In the genomic region with DNA sequence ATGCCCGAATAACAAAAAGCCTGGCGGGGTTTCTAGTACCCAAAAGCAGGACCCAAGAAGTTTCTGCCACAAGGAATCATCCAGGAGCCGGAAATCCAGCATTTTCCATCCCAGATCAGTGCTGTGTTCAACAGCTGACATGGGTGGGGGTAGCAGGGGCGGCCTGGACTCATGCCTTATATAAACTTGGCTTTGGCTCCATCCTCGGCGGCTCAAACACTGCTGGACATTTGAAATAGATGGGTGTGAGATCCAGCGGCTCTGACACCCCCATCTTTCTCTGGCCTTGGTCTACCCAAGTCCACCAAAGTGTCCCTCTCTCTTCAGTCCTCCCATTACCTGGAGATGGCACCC, we compare ENCODE assay signal across 8 mouse cellular contexts.
A peak's percentile ranks its signal among the peaks of the same experiment; 100 is the strongest.
DNase-seq lines count a peak whose midpoint lies in the region; ATAC-seq and TF ChIP-seq lines count a peak whose summit lies in the region.

No protein-coding gene starts in this region.

- H3K36me3 ChIP-seq in kidney, postnatal 0 days (ENCODE audit: insufficient read depth, low read length), result no peaks in the 10 kb centered on the region
- no peaks in the 10 kb centered on the region for H3K36me3 ChIP-seq in forebrain, embryonic 13.5 days (ENCODE audit: poor library complexity, severe bottlenecking)
- H3K36me3 ChIP-seq in liver, embryonic 11.5 days (ENCODE audit: control insufficient read depth, insufficient read depth, low read length), result no peaks in the 10 kb centered on the region
- H3K36me3 ChIP-seq in neural tube, embryonic 14.5 days (ENCODE audit: control insufficient read depth, insufficient read depth, low read length), result no peaks in the 10 kb centered on the region

- DNase-seq in kidney, postnatal 0 days (ENCODE audit: low spot score), result peak; percentile 29
- no peak for DNase-seq in kidney, adult 8-10 months
- DNase-seq in liver, embryonic 11.5 days (ENCODE audit: low spot score), result no peak
- DNase-seq in left cerebral cortex, adult 9 months (ENCODE audit: low spot score in 2 of 2), result no peak

- no peak overlapping the region for H3K27ac ChIP-seq in kidney, postnatal 0 days
- H3K27ac ChIP-seq in forebrain, embryonic 13.5 days, result no peak overlapping the region
- H3K27ac ChIP-seq in liver, embryonic 11.5 days (ENCODE audit: low read depth, low read length), result no peak overlapping the region
- H3K27ac ChIP-seq in neural tube, embryonic 14.5 days (ENCODE audit: low read depth, low read length), result no peak overlapping the region; the same call in 1 of the 2 replicates

- H3K4me3 ChIP-seq in kidney, postnatal 0 days (replicated peaks; ENCODE audit: low read depth, low read length), result peak overlapping the region; percentile 38
- H3K4me3 ChIP-seq in forebrain, embryonic 13.5 days, result peak overlapping the region; percentile 50
- peak overlapping the region; percentile 43 for H3K4me3 ChIP-seq in liver, embryonic 11.5 days (ENCODE audit: low read depth, low read length)
- peak overlapping the region; percentile 43 for H3K4me3 ChIP-seq in neural tube, embryonic 14.5 days (ENCODE audit: low read depth, low read length)

- H3K4me1 ChIP-seq in kidney, postnatal 0 days (replicated peaks; ENCODE audit: insufficient read depth, low read length), result 0 out of 2 replicates have a peak, but pooled peaks cover 6% of the 10 kb centered on the region
- peaks cover 18% of the 10 kb centered on the region for H3K4me1 ChIP-seq in forebrain, embryonic 13.5 days
- H3K4me1 ChIP-seq in liver, embryonic 11.5 days (replicated peaks; ENCODE audit: control insufficient read depth, insufficient read depth, low read length), result no peaks in the 10 kb centered on the region; the same call in 1 of the 2 replicates
- peaks cover 4% of the 10 kb centered on the region; the same call in 1 of the 2 replicates for H3K4me1 ChIP-seq in neural tube, embryonic 14.5 days (ENCODE audit: control insufficient read depth, insufficient read depth, low read length)

- H3K27me3 ChIP-seq in kidney, postnatal 0 days (ENCODE audit: insufficient read depth, low read length), result no peaks in the 10 kb centered on the region
- peaks cover 10% of the 10 kb centered on the region; the same call in 1 of the 2 replicates for H3K27me3 ChIP-seq in forebrain, embryonic 13.5 days
- H3K27me3 ChIP-seq in liver, embryonic 11.5 days (replicated peaks; ENCODE audit: control insufficient read depth, insufficient read depth, low read length), result peaks cover 20% of the 10 kb centered on the region
- H3K27me3 ChIP-seq in neural tube, embryonic 14.5 days (ENCODE audit: control insufficient read depth, insufficient read depth, low read length), result no peaks in the 10 kb centered on the region

- no peak for TF ChIP-seq CTCF in kidney, postnatal 0 days (IDR thresholded peaks at IDR 0.05; ENCODE audit: low read depth)

- peak overlapping the region; percentile 35; the same call in 1 of the 2 replicates for H3K9ac ChIP-seq in kidney, postnatal 0 days (ENCODE audit: low read depth, low read length)
- H3K9ac ChIP-seq in forebrain, embryonic 13.5 days, result peak overlapping the region; percentile 68
- H3K9ac ChIP-seq in liver, embryonic 11.5 days (ENCODE audit: low read depth, low read length), result peak overlapping the region; percentile 30; the same call in 1 of the 2 replicates
- peak overlapping the region; percentile 66 for H3K9ac ChIP-seq in neural tube, embryonic 14.5 days (replicated peaks; ENCODE audit: low read depth, low read length)

- ATAC-seq in kidney, postnatal 0 days (replicated peaks; ENCODE audit: low FRiP score, low read depth), result 0 out of 2 replicates have a peak, but pooled peaks have one; percentile 15
- ATAC-seq in forebrain, embryonic 13.5 days, result peak; percentile 60; the same call in 1 of the 2 replicates
- ATAC-seq in liver, embryonic 11.5 days (replicated peaks; ENCODE audit: low FRiP score), result no peak
- ATAC-seq in neural tube, embryonic 14.5 days (ENCODE audit: low read depth), result peak; percentile 68
- no peak for ATAC-seq in megakaryocyte, adult 5-6 weeks (ENCODE audit: poor library complexity, severe bottlenecking)
- no peak for ATAC-seq in megakaryocyte-erythroid progenitor cell, adult 5-6 weeks (replicated peaks; ENCODE audit: low FRiP score, low TSS enrichment, poor library complexity, severe bottlenecking)

- WGBS in kidney, postnatal 0 days, result 6% methylated on average over 7 of the region's 7 CpGs
- WGBS in forebrain, embryonic 13.5 days, result 15% methylated on average over 7 of the region's 7 CpGs
- 16% methylated on average over 7 of the region's 7 CpGs for WGBS in liver, embryonic 11.5 days
- 9% methylated on average over 7 of the region's 7 CpGs for WGBS in neural tube, embryonic 14.5 days

- no peaks in the 10 kb centered on the region for H3K9me3 ChIP-seq in kidney, postnatal 0 days (replicated peaks; ENCODE audit: low read length)
- H3K9me3 ChIP-seq in forebrain, embryonic 13.5 days (replicated peaks), result no peaks in the 10 kb centered on the region
- no peaks in the 10 kb centered on the region for H3K9me3 ChIP-seq in liver, embryonic 11.5 days (ENCODE audit: control insufficient read depth, low read length)
- H3K9me3 ChIP-seq in neural tube, embryonic 14.5 days (ENCODE audit: control insufficient read depth, low read length), result no peaks in the 10 kb centered on the region

- peak overlapping the region; percentile 76 for H3K4me2 ChIP-seq in kidney, postnatal 0 days (ENCODE audit: low read length)
- peak overlapping the region; percentile 78 for H3K4me2 ChIP-seq in forebrain, embryonic 13.5 days
- H3K4me2 ChIP-seq in liver, embryonic 11.5 days, result peak overlapping the region; percentile 67
- peak overlapping the region; percentile 78 for H3K4me2 ChIP-seq in neural tube, embryonic 14.5 days (ENCODE audit: low read depth, low read length)

Comparison
In these comparisons a context has a peak if more than half of its experiments do, and no peak if none do; other contexts are left out.
1. ATAC-seq: peak in kidney, postnatal 0 days (single experiment), forebrain, embryonic 13.5 days (single experiment) and neural tube, embryonic 14.5 days (single experiment); none in liver, embryonic 11.5 days (single experiment), megakaryocyte, adult 5-6 weeks (single experiment) and megakaryocyte-erythroid progenitor cell, adult 5-6 weeks (single experiment).
2. Peak in every context shown above with its lines, with median percentiles within 50 percentile points of each other: H3K4me2 ChIP-seq, H3K4me3 ChIP-seq and H3K9ac ChIP-seq.